Mouse (Mus musculus) urinary bladder, postnatal 4 days (tissue): ENCODE measurements around the gene Arhgap32.

Experiments
- DNase-seq, 2 experiments: peaks; one replicate each; pipeline ENCODE4 v3.0.0; 2021 to 2022; ENCODE audit warnings: low spot score in 2 of 2

The Arhgap32 gene

DNA sequence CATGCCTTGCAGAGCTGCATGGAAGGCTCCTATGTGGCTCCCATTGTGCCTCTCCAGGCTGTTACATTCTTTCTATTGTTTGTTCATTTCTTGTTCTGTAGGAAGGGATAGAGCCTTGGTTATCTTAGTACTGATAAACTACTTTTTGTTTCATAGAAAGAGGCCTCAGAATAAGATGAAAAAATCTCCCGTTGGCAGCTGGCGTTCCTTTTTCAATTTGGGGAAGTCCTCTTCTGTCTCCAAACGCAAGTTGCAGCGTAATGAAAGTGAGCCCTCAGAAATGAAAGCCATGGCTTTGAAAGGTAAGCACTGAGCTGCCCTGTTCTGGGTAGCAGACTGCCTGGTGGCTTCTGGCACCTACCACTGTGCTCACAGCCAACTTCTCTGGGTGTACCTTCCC, 134.6 kb downstream of the Arhgap32 start:
- no peak for DNase-seq

DNA sequence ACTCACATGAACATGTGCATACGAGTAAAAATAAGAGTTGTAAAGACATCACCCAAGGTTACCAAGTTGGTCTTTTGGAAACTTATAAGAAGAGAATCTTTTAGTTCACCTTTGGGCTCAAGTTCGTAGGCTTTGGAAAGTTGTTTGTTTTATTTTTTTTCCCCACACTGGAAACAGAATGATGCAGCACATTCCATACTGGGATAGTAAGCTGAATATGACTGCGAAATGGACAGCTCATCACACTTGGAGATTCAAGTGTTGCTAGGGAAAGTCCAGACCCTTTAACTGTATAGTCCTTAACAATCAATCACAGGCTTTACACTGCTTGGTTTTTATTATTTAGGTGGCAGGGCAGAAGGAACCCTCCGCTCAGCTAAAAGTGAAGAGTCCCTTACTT, 137.8 kb downstream of the Arhgap32 start:
- no peak for DNase-seq

DNA sequence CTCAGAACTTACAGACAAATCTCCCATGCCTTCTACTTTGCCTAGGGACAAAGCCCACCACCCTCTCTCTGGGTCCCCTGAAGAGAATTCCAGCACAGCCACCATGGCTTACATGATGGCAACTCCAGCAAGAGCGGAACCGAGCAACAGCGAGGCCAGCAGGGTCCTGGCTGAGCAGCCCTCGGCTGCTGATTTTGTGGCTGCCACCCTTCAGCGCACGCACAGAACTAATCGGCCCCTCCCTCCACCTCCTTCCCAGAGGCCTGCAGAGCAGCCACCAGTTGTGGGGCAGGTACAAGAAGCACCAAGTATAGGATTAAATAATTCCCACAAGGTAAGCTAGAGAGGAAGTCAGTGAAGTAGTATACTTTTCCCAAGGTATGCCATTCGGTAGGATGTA, 141.4 kb downstream of the Arhgap32 start:
- DNase-seq = no peak

DNA sequence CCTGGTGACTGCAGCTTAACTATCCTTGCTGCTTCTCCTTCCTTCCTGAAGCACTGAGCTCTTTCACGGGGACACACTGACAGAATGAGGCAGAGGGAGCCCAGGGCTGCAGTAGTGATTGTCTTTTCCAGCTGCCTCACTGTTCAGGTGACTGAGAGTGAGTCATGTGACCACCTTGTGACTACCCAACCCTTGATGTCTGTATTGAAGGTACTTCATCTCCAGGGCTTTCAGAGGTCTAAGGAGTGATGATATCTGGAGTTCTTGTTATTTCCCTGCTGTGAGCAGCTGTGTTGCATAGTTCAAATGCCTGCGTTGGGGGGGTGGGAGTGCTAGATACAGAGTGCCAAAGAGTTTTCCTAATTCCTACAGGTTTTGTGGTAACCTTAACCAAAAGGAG, 141.9 kb downstream of the Arhgap32 start:
- DNase-seq = no peak

DNA sequence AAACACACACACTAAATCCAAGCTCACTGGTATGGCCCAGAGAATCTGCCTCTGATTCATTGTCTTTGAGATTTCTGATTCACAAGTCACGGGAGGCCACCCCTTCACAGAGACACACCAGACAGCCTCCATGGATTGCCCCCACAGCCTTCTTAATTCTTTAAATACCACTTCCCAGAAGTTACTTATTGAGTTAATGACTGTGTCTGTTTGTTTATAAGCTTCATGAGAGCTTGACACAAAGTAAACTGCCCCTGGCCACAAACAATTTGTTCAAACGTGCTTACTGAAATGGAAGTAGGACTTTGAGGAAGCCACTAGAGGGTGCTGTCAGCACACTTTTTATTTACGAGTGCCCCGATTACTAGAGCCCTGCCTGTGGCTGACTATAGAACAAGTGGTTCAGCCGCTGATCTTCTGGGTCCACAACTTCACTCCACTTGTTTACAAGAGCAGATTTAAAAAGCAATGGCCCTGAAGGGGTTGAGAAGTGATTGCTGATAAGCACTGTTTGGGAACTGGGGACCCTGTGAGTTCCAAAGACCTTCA, 156.0 kb downstream of the Arhgap32 start:
- no peak for DNase-seq

DNA sequence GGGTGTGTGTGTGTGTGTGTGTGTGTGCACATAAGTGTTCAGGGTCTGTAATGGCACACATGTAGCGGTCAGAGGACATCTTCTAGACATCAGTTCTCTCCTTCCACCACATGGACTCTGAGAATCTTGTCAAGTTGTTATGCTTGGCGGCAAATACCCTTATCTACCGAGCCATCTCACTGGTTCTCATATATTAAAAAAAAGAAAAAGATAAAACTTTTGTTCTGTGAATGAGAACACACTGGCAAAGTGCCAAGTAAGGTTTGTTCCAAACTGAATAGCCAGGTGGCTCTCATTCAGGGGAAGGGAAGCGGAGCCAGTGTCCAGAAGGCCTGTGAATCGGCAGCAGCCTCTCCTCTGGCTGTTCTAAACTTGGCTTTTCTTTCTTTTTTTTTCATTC, 162.1 kb downstream of the Arhgap32 start:
- DNase-seq = no peak

DNA sequence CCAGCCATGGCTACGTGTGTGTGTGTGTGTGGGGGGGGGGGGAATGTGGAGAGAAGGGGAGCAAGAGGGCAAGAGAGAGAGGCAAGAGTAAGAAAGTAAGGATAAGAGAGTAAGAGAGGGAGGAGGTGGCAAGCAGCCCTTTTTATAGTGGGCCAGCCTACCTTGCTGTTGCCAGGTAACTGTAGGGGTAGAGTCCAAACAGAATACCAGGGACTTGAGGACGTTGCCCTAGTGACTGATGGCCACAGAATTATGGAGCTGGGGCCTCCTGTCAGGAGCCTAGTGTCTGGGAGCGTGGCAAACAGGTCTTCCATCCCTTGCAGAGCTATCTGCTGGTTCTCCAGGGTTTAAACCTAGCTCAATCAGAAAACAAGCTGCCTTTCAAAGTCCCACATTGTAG, 163.9 kb downstream of the Arhgap32 start:
- no peak for DNase-seq

DNA sequence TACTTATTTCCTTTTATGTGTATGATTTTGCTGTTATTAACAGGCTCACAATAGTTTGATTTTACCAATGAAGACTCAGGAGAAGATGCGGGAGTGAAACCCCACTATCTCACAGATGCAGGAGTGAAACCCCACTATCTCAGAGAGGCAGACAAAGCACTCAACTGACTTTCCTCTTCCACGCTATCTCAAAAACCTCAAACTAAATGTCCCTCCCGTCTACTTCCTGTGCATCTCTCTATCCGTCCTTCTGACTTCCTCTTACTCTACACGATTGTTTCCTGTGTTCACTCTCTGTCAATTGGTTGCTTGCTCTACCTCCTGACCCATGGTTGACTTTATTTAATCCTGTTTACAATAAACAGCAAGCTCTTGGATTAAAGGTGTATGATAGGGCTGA, 164.5 kb downstream of the Arhgap32 start:
- DNase-seq = no peak

DNA sequence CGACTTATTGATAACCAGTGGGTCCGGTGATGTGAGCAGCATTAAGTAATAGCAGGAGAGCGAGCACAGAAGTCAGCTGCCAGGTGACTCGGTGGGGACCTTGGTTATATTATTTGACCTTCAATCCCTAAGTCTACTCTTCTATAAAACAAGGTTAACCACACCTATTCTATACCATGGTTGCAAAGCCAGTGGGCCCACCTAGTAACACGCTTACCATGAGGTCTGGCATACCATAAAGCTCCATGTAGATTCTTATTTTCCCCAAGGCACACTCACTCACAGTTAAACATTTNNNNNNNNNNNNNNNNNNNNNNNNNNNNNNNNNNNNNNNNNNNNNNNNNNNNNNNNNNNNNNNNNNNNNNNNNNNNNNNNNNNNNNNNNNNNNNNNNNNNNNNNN, 167.7 kb downstream of the Arhgap32 start:
- no peak for DNase-seq

DNA sequence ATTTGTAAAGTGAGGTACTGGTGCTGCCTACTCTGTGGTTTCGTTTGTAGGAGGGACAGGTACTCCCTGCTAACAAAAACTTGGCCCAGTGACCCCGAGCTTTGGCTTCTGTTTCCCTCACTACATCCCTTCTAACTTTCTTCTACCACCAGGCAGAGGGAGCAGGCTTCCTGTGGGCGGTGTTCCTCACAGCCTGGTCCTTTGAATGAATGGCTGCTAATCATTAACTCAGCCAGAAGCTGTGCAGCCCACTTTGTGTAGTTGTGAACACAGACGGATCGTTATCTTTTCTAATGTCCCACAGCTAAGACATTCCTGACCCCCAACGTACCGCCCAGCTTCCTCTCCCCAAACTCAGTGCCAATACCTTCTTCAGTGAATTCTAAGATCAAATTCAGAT, 175.7 kb downstream of the Arhgap32 start:
- no peak for DNase-seq

DNA sequence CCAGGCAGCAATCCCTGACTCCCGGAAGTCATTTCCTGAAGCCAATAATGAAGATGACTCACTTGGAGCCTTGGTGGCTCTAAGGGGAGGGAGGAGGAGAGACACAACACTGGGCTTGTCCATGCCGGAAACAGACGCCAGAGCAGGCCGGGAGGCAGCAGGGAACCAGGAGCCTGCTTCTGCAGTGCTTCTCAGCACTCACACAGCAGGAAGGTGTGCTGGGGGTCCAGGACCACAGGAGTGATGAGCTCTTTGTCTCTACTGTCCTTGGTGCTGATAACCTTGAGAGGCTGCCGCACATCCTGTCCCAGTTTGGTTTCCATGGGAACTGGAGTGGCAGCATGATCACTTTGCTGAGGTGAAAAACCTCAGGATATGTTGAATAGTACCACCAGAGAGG, 176.8 kb downstream of the Arhgap32 start:
- DNase-seq = no peak

DNA sequence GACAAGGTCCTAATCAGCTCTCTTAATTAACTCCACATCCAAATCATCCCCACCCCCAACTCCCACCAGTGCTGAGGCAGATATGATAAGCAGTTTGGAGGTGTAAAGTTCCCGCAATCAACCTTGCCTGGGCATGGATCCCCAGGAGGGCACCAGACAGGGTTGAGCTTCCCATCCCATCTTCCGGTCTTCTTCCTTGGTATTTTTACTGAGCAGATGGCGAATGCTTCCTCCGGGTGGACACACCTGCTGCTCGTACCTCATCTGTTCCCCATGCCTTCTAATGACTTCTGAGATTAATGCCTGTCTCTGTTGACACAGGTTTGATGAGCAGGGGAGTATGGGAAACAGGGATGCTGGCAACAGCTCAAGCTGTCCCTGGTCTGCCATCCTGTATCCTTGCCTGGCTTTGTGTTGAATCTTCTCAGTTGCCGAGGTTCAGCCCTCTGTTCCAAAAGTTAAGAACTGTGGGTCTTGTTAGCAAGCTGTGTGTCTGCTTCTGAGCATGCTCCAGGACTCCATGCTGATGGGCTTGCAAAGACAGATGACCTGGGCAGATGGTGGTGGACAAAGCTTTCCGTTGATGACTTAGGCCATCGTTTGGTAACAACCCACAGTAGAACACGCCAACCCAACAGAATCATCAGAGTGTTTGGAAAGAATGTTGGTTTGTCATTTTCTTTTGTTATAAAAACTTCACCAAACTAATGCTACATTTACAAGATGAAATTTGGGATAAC, 179.3 kb downstream of the Arhgap32 start:
- no peak for DNase-seq

DNA sequence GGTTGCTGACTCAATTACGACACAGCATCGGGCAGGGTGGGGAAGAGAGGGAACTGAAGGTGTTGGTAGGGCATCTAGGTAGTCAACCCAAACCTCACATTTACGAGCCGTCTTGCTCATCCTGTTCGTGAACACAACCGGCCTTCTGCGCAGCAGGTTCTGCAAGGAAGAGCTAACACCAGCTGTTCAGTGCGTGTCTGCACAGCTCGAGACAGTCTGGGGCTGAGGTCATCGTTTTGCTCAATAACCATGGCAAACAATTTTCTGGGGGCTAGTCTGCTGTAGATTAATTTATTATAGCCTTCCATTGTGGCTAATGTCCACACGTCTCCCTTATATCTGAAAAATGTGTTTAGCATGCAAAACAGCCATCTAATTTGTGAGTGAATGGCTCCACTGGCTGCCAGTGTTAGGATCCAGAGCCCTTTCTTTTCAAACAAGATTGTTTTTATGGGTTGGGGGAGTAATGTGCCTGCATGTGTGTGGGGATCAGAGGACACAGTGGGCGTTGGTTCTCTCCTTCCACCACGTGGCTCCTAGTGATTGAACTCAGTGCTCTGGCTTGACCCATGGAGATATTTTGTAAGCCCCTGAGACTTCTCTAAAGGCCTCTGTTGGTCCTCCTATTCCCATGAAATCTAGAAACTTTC, 186.7 kb downstream of the Arhgap32 start:
- DNase-seq = no peak

DNA sequence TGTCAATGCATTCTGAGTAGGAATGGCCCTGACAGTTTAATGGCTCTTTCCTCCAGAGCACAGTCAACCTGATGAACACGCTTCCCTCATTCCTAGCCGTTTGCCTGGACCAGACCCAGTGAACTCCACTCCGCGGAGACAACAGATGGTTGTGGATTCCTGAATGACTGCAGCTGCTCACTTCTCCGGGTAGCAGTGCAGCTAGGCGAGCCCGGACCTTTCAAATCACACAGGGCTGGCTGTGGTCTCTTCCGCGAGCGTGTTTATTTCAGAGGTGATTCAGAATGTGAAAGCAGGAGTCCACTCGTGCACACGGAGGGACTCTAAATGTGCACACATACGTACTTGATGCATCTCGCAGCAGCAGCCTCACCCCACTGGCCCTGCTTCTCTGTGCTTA, 195.8 kb downstream of the Arhgap32 start:
- no peak for DNase-seq

DNA sequence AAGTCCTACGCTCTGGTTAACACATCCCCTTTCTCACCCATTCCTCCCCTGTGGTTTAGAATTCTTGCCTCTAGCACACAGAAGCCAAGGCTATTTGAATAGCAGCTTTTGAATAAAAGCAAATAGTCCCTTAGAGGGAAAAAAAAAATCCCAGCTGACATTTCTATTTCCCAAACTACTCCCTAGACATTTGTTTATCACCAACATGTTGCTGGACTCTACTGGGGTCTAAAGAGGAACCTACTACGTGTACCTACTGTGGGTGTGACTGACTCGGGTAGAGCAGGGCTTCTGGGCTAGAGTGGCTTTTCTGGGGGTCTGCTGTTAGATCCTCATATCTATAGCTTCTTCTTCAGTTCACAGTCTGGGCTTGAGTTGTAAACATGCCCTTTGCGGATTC, 196.3 kb downstream of the Arhgap32 start:
- no peak for DNase-seq

DNA sequence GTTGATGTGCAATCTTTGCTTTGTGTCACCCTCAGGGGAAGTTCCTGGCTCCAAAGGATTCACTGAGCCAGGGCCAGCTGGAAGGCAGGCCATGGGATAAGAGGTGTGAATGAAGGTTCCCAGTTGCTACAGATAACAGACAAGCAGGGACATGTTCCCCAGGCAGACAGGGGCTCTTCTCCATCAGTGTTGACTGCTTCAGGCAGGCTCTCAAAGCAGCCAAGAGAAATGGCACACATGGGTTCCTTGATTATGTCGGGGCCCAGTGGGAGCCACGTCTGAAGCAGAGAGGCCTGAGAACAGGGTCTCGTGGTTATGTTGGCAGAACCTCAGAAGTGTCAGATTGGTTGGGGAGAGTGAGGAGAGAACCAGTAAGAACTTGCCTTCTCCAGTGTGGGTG, 198.1 kb downstream of the Arhgap32 start:
- no peak for DNase-seq

DNA sequence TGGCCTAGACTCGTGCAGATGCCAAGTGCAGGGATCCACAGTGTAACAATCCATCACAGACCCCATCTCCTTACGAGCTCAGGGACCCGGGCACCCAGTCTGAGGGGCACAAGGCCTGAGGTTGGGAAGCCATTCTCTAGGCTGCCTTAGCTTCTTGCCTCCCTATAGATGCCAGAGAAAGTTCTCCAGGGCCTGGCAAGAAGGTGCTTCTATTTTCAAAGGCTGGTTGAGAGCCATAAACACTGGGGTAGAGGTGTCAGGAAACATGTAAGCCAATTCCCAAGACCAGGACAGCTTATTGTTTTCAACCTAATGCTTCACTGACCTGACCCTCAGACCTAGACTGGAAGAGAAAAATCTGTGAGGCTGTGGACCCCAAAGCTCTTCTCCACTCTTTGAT, 200.1 kb downstream of the Arhgap32 start:
- DNase-seq = no peak
